Mouse (Mus musculus) ES-Bruce4 (cell line): ENCODE results near the gene Rhox4c. TPM values are rescaled to one million over a fixed set of nuclear protein-coding genes. Genes with fewer than 3 reads are reported as not detected.
"Not testable (repeated sequence)": the region's sequence is repeated elsewhere in the genome, so short reads cannot be mapped to it uniquely, and the experiment has no call there.

ENCODE experiments used
- H3K27ac ChIP-seq: 2 replicates; pipeline ENCODE4 v1.5.1; 2012; ENCODE audit warnings: low read length, inconsistent platforms; ENCODE audit not compliant: insufficient read depth
- H3K27me3 ChIP-seq: 2 replicates; pipeline ENCODE4 v1.6.1; 2012; ENCODE audit warnings: mild to moderate bottlenecking, low read length, inconsistent platforms; ENCODE audit not compliant: control insufficient read depth, poor library complexity, insufficient read depth, severe bottlenecking
- H3K36me3 ChIP-seq: 2 replicates; pipeline ENCODE4 v1.6.1; 2012; ENCODE audit warnings: inconsistent platforms, mild to moderate bottlenecking, low read length, moderate library complexity; ENCODE audit not compliant: control insufficient read depth, poor library complexity, insufficient read depth, severe bottlenecking
- H3K4me1 ChIP-seq: one replicate; pipeline ENCODE4 v1.8.1; 2011; ENCODE audit warnings: low read length; ENCODE audit not compliant: control insufficient read depth, insufficient read depth
- H3K4me3 ChIP-seq: 2 replicates; pipeline ENCODE4 v1.5.1; 2011; ENCODE audit warnings: low read depth, mild to moderate bottlenecking, low read length
- H3K9ac ChIP-seq: 2 replicates; pipeline ENCODE4 v1.6.1; 2012; ENCODE audit warnings: low read depth, mild to moderate bottlenecking, inconsistent platforms; ENCODE audit not compliant: poor library complexity, severe bottlenecking
- H3K9me3 ChIP-seq: replicated peaks from 2 replicates; pipeline ENCODE4 v1.6.1; 2012; ENCODE audit warnings: mild to moderate bottlenecking, low read length, inconsistent platforms; ENCODE audit not compliant: control insufficient read depth, poor library complexity, insufficient read depth, severe bottlenecking
- polyA plus RNA-seq: library from polyadenylated mRNA; stranded (reverse); fragments of >200 nt; gene quantifications from 2 replicates; pipeline ENCODE4 v1.2.4, GENCODE M21; 2011; ENCODE audit warnings: low read depth; ENCODE audit not compliant: missing spikeins, insufficient read depth, insufficient read length

Rhox4c gene
- not detected in 2 replicates for polyA plus RNA-seq

GRCm38 (mm10) chrX:37480037-37480436, at the start of gene Rhox4c:
Gene Rhox4c (plus strand): TSS chrX:37480337.
- H3K9me3 ChIP-seq, H3K27me3 ChIP-seq, H3K36me3 ChIP-seq, H3K4me3 ChIP-seq, H3K9ac ChIP-seq, H3K4me1 ChIP-seq, H3K27ac ChIP-seq: not testable (repeated sequence)

GRCm38 (mm10) chrX:37432194-37432593, 47.9 kb upstream of the Rhox4c start, which contains the start of gene Rhox4b:
Gene Rhox4b (plus strand): TSS chrX:37432494.
- H3K4me3 ChIP-seq, H3K9ac ChIP-seq, H3K27ac ChIP-seq, H3K36me3 ChIP-seq, H3K27me3 ChIP-seq, H3K4me1 ChIP-seq, H3K9me3 ChIP-seq: not testable (repeated sequence)

- not testable (repeated sequence) for H3K36me3 ChIP-seq, H3K4me3 ChIP-seq, H3K27ac ChIP-seq, H3K9me3 ChIP-seq, H3K27me3 ChIP-seq, H3K9ac ChIP-seq, H3K4me1 ChIP-seq
Measured at GRCm38 (mm10) chrX:37453380-37453779, 26.8 kb upstream of the Rhox4c start, which contains the start of gene Rhox2c. Gene Rhox2c (plus strand): TSS chrX:37453680.

DNA sequence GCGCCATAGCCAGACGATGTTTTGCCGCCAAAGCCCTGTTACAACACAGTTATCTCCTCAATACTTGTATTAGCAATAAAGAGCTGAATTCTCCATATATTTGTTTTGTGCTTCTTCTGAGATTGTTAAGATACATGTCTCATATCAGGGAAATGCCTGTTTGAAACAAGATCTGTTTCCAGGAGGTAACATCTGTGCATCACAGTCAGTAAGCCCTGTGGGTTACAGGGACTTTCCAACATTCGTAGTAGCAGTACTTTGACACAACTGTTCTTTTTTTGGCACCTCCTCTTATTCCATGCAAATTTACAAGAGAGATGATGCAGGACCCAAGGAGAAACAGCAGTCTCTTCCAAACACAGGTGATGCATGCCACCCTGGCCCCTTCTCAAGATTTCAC, 21.9 kb upstream of the Rhox4c start, which contains the start of gene Rhox3c:
Rhox3c (plus strand) TSS at position 301 of the 400 bp plus-strand sequence.
- not testable (repeated sequence) for H3K27me3 ChIP-seq, H3K4me3 ChIP-seq, H3K9me3 ChIP-seq, H3K4me1 ChIP-seq, H3K27ac ChIP-seq, H3K9ac ChIP-seq, H3K36me3 ChIP-seq

- H3K27ac ChIP-seq, H3K4me3 ChIP-seq, H3K27me3 ChIP-seq, H3K36me3 ChIP-seq, H3K9ac ChIP-seq, H3K9me3 ChIP-seq, H3K4me1 ChIP-seq: not testable (repeated sequence)
Measured at GRCm38 (mm10) chrX:37514059-37514458, 33.9 kb downstream of the Rhox4c start, which contains the start of gene Rhox4d. Gene Rhox4d (plus strand): TSS chrX:37514359.

- H3K9ac ChIP-seq, H3K36me3 ChIP-seq, H3K27ac ChIP-seq, H3K4me3 ChIP-seq, H3K9me3 ChIP-seq, H3K4me1 ChIP-seq, H3K27me3 ChIP-seq: not testable (repeated sequence)
Measured at GRCm38 (mm10) chrX:37530152-37530551, 50.0 kb downstream of the Rhox4c start, which contains the start of gene Rhox2e. Gene Rhox2e (plus strand): TSS chrX:37530452.

Other genes with a start within 250 kb of the Rhox4c start
- not detected in 2 replicates for gene Rhox2a, start 235.4 kb upstream of the Rhox4c start, polyA plus RNA-seq
- not detected in 2 replicates for gene Rhox3a, start 230.4 kb upstream of the Rhox4c start, polyA plus RNA-seq
- not detected in 2 replicates for gene Rhox4a, start 215.0 kb upstream of the Rhox4c start, polyA plus RNA-seq
- not detected in 2 replicates for gene Rhox3a2, start 100.3 kb upstream of the Rhox4c start, polyA plus RNA-seq
- not detected in 2 replicates for gene Rhox4a2, start 89.5 kb upstream of the Rhox4c start, polyA plus RNA-seq
- not detected in 2 replicates for gene Rhox2b, start 68.3 kb upstream of the Rhox4c start, polyA plus RNA-seq
- not detected in 2 replicates for gene Rhox4b, start 47.8 kb upstream of the Rhox4c start, polyA plus RNA-seq
- gene Rhox2c, start 26.7 kb upstream of the Rhox4c start, polyA plus RNA-seq, result not detected in 2 replicates
- not detected in 2 replicates for gene Rhox3c, start 21.8 kb upstream of the Rhox4c start, polyA plus RNA-seq
- gene Rhox2d, start 13.1 kb downstream of the Rhox4c start, polyA plus RNA-seq, result not detected in 2 replicates
- gene Rhox4d, start 34.0 kb downstream of the Rhox4c start, polyA plus RNA-seq, result not detected in 2 replicates
- gene Rhox2e, start 50.1 kb downstream of the Rhox4c start, polyA plus RNA-seq, result not detected in 2 replicates
- not detected in 2 replicates for gene Rhox3e, start 61.7 kb downstream of the Rhox4c start, polyA plus RNA-seq
- not detected in 2 replicates for gene Rhox4e, start 77.1 kb downstream of the Rhox4c start, polyA plus RNA-seq
- not detected in 2 replicates for gene Rhox2f, start 91.1 kb downstream of the Rhox4c start, polyA plus RNA-seq
- gene Rhox3f, start 100.7 kb downstream of the Rhox4c start, polyA plus RNA-seq, result not detected in 2 replicates
- gene Rhox4f, start 127.4 kb downstream of the Rhox4c start, polyA plus RNA-seq, result not detected in 2 replicates
- gene Rhox3g, start 148.3 kb downstream of the Rhox4c start, polyA plus RNA-seq, result not detected in 2 replicates
- not detected in 2 replicates for gene Rhox2g, start 163.1 kb downstream of the Rhox4c start, polyA plus RNA-seq
- not detected in 2 replicates for gene Rhox4g, start 171.0 kb downstream of the Rhox4c start, polyA plus RNA-seq
- gene Rhox3h, start 188.4 kb downstream of the Rhox4c start, polyA plus RNA-seq, result not detected in 2 replicates
- not detected in 2 replicates for gene Rhox2h, start 192.9 kb downstream of the Rhox4c start, polyA plus RNA-seq